Mouse (Mus musculus): Measurements from ENCODE around the gene Traf3ip1.
"Not testable (repeated sequence)": the region's sequence is repeated elsewhere in the genome, so short reads cannot be mapped to it uniquely, and the experiment has no call there.

Gene Traf3ip1

DNA sequence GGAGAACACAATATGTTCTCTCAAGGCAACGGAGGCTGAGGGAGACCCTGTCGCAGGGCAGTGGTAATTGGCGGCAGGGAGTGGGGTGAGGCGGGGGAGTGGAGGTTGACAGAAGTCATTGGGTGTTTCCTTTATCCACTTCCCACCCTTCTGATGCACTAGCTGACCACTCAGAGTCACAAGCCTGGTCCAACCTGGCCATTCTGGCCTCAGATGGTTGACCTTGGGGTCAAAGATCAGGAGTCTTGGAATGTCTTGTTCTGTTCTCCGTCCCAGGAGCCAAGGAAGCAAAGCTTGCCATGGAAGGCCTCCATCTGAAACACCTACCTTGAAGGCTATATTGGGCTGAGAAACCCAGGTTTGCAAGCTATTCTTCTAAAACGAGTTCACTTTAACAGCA, 28.3 kb upstream of the Traf3ip1 start:
- DNase-seq = no peak

DNA sequence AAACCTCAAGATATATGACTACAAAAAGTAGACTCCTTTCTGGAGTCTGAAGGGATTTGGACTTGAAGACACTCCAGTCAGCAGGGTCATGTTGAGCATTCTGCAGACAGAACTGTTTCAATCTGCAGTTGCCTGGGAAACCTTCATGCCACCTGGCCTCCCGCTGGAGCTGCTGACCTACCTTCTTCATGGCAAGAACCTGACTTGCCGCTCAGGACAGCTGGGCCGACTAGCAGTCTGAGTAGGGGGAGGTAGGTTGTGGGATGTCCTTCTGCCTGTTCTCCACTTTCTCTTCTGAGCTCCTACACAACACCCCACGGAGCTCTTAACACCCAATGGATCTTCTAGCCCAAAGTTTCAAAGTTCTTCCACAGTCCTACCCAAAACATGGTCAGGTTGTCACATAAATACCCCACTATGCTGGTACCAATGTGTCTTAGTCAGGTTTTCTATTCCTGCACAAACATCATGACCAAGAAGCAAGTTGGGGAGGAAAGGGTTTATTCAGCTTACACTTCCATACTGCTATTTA, 24.5 kb upstream of the Traf3ip1 start:
- DNase-seq = no peak

DNA sequence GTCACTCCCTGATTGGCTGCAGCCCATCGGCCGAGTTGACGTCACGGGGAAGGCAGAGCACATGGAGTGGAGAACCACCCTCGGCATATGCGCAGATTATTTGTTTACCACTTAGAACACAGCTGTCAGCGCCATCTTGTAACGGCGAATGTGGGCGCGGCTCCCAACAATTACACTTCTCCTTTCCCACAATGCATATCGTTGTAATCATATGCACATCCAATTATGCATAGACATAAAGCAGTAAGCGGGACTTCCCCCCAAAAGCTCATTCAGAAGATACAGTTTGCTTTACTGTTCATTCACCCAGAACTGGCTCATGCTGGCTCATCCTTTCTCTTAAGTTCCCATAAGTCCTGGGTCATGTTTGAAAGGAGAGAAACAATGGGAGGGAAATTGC, 16.3 kb upstream of the Traf3ip1 start:
- DNase-seq = not testable (repeated sequence)

DNA sequence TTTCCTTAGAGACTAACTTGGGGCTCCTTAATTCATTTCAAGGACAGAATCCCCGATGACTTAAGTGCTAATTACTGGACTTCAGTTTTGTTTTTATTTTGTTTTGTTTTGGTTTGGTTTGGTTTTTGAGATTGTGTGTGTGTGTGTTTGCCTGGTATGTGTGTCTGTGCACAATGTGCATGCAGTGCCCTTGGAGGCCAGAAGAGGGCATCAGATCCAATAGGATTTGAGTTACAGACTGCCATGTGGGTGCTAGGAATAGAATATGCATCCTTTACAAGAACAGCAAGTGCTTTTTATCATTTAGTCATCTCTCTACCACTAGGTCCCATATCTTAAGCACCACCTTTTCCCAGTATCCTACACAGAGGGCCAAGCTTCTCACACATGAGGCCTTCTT, 15.5 kb upstream of the Traf3ip1 start:
- DNase-seq = no peak

DNA sequence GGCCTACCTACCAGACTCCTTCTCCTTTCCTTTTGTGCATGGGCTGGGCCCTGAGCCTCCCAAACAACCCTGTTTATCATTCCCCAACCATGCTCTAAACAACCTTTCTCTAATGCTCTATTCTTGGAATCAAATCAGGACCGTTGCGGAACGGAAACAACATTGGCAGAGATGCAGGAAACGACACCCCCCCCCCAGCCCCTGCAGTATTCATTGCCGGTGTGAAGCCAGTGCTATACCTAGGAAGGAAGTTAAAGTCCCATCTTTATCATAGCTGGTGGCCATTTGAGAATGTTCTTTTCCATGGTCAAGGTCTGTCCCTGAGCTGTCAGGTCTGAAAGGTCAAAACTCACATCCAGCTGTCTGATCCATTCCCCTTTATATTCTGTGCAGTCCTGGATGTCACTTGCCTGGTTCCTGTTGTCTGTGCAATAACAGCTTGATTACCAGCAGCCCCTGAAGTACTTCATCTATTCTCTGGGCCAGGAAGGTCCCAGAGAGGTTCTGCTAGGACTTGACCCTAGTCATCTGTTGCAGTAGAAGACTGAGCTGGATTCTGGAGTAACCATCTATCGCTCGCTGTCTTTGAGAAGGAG, 11.7 kb upstream of the Traf3ip1 start:
- DNase-seq = no peak

DNA sequence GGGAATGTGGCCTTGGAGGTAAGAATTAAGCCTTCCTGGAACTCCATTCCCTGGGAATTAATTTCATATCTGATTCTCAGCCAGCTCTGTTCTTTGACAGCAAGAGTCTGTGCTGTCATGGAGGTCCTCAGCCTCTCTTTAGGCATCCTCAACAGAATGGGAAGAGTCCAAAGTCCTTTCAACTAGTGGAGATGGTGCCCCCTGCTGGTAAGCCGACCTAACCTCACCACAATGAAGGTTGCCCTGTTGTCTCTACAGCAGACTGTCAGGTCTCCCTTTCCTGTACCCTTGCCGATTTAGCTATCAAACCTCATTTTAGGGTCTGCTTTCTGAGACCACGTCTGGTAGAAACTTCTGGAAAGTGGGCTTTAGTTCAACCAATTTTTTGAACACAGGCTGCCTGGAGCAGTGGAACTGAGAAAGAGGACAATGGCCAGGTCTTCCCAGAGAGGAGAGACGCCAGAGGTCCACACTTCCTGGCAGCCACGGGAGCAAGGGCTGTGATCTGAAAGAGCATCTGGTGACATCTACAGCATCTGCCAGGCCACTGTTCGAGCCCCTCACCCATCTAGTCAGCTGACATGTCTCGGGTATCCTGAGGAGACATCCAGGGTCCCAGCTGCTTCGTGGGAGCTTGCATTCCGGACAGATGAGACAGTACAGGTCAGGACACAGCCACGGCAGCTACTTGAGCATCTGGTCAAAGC, 11.0 kb upstream of the Traf3ip1 start:
- peak; percentile 71 for DNase-seq

DNA sequence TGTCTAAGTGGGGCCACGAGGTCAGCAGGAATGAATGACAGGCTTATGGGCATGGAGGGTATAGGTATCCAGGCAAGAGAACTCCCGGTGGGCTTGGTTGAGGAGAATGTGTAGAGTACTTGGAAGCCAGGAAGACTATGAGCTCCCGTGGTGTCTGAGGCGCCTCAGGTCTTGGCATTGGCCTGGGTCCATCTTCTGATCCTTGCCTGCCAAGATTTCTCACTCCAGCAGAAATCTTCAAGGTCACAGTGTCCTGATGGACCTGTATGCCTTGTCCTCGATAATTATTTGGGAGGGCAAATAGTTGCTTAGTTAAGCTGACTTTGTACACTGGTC, 10.5 kb upstream of the Traf3ip1 start:
- no peak for DNase-seq

DNA sequence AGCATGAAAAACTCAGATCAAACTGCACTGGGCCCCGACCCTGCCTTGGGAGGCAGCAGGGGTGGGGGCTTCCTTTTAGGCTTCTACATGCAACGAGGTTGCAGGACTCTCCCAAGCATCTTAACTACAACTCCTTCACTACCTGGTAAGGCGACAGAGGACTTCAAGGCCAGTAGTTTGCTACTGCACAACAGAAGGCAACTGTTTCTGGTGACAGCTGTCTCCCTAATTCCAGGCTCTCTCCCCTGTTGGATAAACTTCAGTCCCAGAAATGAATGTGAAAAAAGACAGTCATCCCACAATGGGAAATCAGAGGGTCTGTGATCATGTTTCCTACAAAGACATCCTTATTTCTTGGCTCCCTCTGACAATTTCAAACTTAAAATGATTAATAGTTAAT, 9.0 kb upstream of the Traf3ip1 start:
- no peak for DNase-seq

DNA sequence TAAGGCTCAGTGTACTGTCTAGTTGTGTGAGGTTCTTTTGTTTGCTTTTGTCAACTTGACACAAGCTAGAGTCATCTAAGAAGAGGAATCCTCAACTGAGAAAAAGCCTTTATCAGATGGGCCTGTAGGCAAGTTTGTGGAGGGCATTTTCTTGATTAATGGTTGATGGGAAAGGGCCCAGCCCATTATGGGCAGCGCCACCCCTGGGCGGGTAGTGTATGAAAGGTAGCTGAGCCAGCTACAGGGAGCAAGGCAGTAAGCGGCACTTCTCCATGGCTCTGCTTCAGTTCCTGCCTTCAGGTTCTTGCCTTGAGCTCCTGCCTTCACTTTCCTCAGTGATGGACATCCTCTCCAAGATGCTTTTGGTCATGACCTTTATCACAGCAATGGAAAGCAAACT, 8.3 kb upstream of the Traf3ip1 start:
- DNase-seq = no peak

DNA sequence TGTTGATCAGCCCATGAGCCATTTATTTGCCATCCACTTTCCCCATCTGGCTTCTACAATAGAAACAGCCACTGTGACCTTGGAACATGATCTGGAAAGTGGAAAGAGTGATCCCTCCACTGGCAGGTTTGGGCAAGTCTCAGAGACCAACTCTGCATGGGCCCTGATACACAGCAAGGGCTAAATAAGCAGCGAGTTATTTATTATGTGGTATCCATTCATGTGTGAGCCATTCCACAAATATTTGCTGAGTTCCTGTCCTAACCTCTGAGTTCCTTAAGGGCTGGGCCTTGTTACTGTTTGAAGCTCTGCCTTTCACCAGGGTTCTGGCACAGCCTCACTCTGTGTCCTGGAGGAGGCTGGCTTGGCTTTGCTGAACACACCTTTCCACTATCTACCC, 4.1 kb upstream of the Traf3ip1 start:
- DNase-seq = no peak

DNA sequence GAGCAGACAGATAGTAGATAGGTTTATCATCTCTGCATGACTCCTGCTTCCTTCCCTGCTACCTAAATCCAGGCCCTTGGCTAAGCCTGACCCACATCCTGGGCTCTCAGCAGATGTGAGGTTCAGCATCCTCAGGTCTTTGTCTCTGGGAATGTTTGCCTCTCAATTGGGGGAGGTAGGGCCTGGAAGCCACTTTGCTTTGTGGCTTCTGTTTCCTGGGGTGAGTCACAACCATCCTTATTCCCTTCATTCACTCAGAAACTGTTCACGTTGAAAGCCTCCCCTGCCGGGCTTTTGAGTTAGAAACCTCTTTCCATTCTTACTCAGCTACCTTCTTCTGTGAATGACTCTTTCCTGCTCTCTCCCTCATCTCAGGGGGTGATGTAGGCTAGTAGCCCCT, 1.7 kb upstream of the Traf3ip1 start:
- no peak for DNase-seq

DNA sequence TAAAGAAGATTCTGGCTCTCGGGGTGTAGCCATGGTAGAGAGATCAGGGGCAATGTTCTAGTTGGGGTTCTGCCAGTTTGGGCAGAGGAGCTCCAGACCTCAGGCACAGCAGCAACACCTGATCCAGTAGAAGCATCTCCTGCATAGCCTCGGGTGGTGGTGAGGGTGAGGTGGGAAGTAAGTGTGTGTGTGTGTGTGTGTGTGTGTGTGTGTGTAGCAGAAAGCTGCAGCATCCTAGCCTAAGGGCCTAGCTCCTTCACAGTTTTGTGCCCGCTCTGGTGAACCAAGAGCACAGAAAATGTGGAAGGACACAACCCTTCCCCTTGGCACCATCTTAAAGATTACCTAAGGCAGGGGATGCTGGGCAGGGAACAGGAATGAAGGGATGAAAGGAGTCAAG, 509 bp upstream of the Traf3ip1 start:
- no peak for DNase-seq

DNA sequence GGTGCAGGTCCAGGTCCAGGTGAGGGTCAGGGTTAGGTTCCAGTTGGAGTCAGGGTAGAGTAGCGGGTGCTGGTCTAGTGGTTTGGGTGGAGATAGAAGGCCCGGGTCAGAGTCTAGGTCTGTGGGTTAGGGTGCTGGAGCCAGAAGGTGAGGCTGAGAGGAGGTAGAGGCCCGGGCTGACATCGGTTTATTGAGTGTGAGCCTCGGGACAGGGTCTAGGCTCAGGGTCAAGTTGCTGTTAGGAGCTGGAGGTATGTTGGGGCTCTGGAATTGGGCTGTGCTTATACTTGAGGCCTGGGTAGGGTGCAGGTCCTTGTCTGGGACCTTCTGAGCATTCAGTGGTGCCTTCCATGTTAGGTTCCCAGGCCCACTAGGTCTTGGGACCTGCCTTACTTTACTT, 874 bp downstream of the Traf3ip1 start:
- DNase-seq = no peak

DNA sequence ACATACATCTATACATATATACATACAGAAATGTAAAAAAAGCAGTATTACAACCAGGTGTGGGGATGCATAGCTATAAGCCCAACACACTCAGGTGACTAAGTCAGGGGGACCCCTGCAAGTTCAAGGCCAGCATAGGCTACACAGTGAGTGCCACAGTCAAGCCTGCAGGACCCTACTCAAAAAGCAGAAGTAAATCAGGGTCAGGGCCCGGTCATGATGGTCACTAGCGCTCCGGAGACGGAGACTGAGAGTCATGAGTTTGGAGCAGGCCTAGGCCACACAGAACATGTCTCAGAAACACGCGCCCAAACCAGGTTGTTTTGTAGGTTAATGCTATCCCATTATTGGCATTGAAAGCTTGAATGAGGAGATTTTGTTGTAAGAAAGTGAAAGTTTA, 4.1 kb downstream of the Traf3ip1 start:
- DNase-seq = no peak

DNA sequence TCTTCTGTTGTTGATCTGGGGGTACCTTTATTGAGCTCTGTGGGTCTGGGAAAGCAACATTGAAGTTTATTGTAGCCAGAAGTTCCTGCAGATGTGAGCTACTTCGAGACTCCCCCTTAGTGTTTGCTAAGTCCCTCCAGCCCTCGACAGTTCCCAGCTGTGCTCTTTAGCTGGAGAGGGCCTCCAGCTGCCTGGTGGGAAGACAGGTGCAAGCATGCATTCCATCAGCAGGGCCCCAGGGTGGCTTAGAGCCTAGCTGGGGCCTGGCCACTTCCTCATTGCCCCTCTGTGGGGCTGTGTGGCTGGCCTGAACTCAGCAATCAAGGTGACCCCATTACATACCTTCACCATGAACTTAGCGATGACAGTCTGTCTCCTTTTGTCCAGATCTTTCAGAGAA, 10.2 kb downstream of the Traf3ip1 start:
- DNase-seq = no peak

DNA sequence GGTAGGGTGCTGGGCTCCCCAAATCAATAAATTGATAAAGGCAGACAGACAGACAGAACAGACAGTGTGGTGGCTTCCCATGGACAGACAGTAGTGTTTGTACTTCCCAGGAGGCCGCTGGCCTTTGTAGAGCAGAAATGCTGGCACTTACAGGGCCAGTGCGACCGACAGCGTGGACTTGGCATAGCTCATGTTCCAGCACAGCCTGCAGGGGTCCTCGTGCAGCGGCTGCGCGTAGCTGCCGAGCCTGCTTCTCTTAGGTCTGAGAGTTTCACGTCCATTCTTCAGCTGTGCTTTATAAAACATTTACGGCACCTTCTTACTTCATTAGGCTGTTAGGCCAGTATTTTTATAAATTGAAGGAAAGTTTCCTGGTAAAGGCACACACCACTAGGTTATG, 20.5 kb downstream of the Traf3ip1 start:
- no peak for DNase-seq

DNA sequence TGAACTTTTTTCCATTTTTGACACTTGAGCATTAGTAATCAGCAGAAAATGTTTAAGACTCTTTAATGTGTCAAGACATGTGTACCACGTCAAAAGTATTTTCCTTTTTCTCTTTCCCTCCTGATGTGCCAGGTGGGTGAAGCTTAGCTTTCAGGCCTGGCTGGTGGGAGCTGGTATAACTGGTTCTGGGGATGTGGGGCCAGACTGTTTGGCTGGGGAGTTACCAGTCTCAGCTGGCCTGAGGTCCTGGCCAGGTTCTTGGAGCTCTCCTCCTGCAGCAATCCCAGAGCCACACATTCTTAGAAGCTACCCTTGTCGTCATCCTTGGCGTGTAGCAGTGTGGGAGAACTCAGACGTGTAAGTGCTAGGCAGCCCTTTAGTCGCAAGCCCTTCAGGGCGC, 21.2 kb downstream of the Traf3ip1 start:
- no peak for DNase-seq

DNA sequence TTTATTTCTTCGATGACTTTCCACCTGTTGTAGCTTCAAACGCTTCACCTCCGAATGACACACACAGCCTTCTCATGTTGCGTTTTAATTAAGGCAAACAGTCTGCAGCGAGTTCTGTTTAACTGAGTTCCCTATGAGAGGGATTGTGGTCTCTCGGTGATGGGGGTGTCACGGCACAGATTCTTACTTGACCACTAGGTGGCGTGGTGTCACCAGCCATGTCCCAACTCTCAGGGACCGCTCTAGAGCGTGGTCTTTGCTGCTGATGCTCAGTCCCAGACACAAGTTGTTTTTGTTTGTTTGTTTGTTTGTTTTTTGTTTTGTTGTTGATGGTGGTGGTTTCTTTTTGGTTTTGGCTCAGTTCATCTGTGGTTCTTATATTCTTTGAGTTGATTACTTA, 29.3 kb downstream of the Traf3ip1 start:
- peak; percentile 39 for DNase-seq

DNA sequence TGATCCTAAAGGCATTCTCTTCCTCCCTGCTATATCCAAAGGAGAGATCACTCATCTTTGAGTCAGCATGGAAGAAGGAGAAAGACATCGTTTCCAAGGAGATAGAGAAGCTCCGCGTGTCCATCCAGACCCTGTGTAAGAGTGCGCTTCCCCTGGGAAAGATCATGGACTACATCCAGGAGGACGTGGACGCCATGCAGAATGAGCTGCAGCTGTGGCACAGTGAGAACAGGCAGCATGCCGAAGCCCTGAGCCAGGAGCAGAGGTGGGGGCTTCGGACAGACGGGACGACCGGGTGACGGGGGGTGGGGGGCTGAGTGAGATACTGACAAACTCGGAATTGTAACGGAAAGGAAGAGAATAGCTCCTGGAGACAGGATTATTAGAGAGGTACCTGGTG, 31.4 kb downstream of the Traf3ip1 start:
- no peak for DNase-seq

DNA sequence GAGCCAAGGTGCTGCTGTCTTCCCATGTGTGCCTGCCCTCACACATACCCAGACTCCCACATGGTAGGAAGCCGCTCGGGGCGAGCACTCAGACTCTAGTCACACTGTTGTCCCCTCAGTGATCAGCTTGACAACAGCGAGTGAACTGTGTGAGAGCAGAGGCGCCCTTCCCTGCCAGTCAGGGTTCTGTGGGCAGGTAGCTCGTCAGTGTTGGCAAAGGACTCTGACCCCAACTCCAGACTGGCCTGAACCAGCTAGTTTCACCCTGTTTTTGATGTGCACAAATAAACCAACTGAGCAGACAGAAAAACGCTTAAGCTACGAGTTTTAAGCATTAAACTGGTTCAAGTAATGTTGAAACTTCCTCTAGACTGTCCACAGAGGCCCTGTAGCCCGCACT, 35.7 kb downstream of the Traf3ip1 start:
- DNase-seq = no peak

DNA sequence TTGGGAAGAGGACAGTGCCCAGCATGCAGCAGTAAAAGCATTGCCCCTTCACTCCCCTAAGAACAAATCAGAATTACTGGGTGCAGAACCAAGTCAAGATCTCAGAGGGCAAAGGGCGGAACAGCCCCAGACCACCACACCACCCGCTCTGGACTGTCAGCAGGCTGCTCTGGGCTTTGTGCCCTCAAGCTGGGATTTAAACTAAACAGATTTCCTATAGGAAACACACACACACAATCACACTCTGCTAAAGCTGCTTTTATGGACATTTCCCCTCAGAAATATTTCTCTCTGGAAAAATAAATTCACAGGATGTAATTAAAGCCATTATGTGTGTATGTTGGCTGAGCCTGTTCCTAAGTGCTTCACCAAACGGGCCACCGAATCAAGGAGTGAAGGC, 37.8 kb downstream of the Traf3ip1 start:
- DNase-seq = no peak

DNA sequence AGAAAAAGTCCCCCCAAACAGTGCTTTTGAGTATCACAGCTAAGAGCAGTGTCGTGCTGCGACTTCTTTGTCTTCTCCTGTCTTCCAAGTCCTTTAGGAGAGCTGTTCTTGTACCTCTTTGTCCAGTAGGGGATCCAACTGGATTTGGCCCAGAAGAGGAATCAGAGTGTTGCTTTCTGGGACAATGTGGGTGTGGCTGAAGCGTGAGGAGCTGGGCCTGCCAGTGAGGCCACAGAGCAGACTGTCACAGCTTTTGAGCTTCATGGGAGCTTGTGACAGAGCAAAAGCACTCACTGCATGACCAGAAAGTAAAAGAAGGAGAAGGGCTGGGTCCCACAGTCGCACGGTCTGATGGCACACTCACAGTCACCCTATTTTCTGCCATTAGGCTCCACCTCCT, 38.4 kb downstream of the Traf3ip1 start:
- no peak for DNase-seq

DNA sequence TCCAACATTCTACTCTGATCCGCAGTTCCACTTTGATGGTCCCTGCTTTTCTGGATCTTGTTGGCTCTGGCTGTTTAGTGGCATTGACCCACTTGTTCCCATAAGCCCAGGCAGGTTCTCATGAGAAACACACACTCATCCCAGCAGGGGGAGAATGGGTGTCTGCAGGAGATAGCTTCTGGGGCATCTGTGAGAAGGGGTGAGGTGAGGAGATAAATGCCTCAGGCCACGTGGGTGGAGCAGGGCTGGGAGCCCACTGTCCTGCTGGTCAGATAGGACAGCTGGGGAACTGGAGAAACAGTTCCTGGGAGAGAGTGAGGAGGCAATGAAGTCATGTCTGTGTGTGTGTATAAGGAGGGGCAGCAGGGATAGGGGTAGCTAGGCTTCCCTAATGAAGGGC, 39.0 kb downstream of the Traf3ip1 start:
- no peak for DNase-seq

DNA sequence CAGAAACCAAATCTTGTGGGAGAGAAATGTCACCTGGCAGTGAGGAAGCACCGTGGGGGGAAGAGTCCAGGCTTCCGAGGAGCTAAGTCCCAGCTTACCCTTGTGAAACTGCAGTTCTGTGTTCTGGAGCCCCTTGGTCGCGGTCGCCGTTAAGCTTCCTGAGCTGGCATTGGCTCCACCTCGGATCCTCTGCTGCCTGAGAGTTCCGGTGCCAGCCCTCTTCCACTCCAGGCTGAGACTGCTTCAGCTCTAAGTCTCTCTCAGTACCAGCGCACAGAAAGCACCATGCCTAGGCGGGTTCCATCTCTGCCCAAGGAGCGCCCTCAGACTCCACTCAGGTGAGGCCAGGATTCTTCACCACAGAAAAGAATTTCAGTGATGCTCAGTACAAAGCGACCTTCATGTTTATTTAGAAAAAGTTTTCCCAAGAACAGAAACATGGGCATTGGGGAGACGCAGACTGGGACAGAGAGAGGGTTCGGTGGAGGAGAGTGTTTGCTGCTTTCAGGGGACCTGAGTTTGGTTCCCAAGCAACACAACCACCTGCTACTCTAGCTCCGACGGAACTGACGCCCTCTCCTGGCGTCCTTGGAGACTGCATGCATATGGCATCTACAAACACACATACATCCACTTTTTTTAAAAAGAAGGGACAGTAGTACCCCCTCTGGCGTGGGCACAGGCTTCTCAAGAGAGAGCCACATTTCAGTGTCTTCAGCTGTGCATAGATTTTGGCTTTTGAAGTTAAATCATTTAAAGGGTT, 39.7 kb downstream of the Traf3ip1 start:
- DNase-seq = no peak
